Mouse (Mus musculus) lung, adult 2 months (tissue): ENCODE results near the gene Vamp3.

Source experiments
- CTCF ChIP-seq: fragments of 200-500 bp; IDR thresholded peaks from 2 replicates; pipeline ENCODE4 v1.5.1; 2011; ENCODE audit warnings: mild to moderate bottlenecking, low read length, control low read depth; ENCODE audit not compliant: insufficient read depth
- POLR2A ChIP-seq: fragments of 200-500 bp; IDR thresholded peaks from 2 replicates; pipeline ENCODE4 v1.6.1; 2011; ENCODE audit warnings: low read depth, mild to moderate bottlenecking, control low read depth, low read length, borderline replicate concordance; ENCODE audit errors: extremely low read depth

GRCm38 (mm10) chr4:151044037-151044943, 13.5 kb downstream of the Vamp3 start, which contains the start of gene Per3:
- TF ChIP-seq CTCF, result no peak
- peak; percentile 94 for TF ChIP-seq POLR2A
